Mouse (Mus musculus): ENCODE measurements around the gene Gm35315. TPM values are rescaled to one million over a fixed set of nuclear protein-coding genes. Genes with fewer than 3 reads are reported as not detected.
"Not testable (repeated sequence)": the region's sequence is repeated elsewhere in the genome, so short reads cannot be mapped to it uniquely, and the experiment has no call there.

The Gm35315 gene
- polyA plus RNA-seq, 1 experiment from 2014 or later, result 1.6 TPM

DNA sequence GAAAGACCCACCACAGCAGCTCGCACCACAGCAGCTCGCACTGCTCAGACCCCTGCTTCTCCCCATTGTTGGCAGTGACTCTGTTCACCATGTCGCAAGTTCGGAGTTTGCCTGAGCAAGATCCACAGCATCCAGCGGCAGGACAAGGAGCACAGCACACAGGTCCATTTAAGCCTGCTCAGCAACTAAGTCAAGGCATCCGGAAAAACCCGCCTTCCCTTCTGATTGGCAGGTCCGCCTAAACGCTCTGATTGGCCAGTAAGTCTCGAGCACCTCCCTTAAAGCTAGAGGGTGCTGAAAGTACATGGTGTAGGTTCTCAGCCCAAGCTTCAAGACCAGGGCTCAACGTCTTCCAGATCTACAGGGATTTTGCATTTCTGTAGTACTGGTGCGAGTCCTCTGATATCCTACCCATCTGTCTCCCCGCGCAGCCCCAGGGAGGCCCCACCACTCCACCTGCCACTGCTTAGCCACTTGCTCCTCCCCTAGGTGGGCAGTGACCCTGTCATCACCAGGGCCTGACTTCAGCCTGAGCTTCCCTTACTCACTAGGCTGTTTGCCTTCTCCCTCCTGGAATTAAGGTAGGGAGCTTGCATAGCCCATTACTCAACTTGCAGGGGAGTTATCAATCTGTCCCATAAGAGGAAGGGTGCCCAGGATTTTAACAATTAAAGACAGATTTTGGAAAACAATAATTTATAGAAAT lies 7.9 kb downstream of the Gm35315 start:
- Histone ChIP-seq H3K27me3 (ENCODE audit: control insufficient read depth, insufficient read depth, low read length) (no peaks in the 10 kb centered on the region), H3K4me1 (ENCODE audit: control insufficient read depth, insufficient read depth, low read length) (no peaks in the 10 kb centered on the region), H3K4me2 (replicated peaks; ENCODE audit: low read depth, low read length) (no peak overlapping the region), H3K4me3 (ENCODE audit: low read length) (no peak overlapping the region), H3K9me3 (ENCODE audit: control insufficient read depth, low read length) (no peaks in the 10 kb centered on the region), H3K27ac (ENCODE audit: low read depth, low read length) (no peak overlapping the region), H3K36me3 (ENCODE audit: control insufficient read depth, insufficient read depth, low read length) (no peaks in the 10 kb centered on the region), H3K9ac (ENCODE audit: low read depth, low read length) (no peak overlapping the region)
- WGBS, result 30% methylated on average over 14 of the region's 14 CpGs
- ATAC-seq (ENCODE audit: low FRiP score, low TSS enrichment), result no peak

DNA sequence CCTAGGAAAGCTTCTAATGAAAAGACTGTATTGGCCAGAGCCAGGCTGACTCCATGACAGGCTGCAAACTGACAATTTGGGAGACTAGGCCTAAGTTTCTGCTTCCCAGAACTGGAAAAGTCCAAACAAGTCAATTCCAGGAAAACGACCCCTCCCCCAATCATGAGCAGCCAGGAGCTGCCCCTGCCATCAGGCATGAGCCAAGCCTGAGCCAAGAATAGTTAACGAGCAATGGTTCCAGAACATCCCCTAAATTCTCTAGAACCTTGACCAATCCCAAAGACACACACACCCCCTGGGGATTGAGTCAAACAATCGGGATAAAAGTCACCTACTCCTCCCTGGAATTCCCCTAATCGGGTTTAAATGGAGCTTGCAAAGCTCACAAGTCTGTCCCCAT lies 11.3 kb downstream of the Gm35315 start:
- H3K36me3 ChIP-seq (ENCODE audit: control insufficient read depth, insufficient read depth, low read length), result no peaks in the 10 kb centered on the region
- H3K4me1 ChIP-seq (ENCODE audit: control insufficient read depth, insufficient read depth, low read length), result no peaks in the 10 kb centered on the region
- no peak overlapping the region for H3K27ac ChIP-seq (ENCODE audit: low read depth, low read length)
- no peak for ATAC-seq (ENCODE audit: low FRiP score, low TSS enrichment)
- H3K27me3 ChIP-seq (ENCODE audit: control insufficient read depth, insufficient read depth, low read length), result no peaks in the 10 kb centered on the region
- H3K9ac ChIP-seq (ENCODE audit: low read depth, low read length), result no peak overlapping the region
- H3K9me3 ChIP-seq (ENCODE audit: control insufficient read depth, low read length), result peaks cover 19% of the 10 kb centered on the region
- no peak overlapping the region for H3K4me3 ChIP-seq (ENCODE audit: low read length)
- 86% methylated on average over 4 of the region's 4 CpGs for WGBS
- no peak overlapping the region for H3K4me2 ChIP-seq (replicated peaks; ENCODE audit: low read depth, low read length)

DNA sequence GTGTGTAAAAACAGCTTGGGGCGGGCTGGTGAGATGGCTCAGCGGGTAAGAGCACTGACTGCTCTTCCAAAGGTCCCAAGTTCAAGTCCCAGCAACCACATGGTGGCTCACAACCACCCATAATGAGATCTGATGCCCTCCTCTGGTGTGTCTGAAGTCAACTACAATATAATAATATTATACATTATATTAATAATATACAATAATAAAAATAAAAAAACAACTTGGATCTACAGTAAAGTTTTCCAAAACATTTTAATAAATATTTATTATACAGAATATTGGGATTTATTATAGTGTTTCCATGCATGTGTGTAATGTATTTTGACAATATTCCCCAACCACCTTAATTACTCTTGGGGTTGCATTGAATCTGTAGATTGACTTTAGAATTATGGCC lies 21.8 kb downstream of the Gm35315 start, which contains the start of gene Gm17655:
TSS of gene Gm17655 (minus strand) at position 101 of the 400 bp plus-strand sequence.
- ATAC-seq (ENCODE audit: low FRiP score, low TSS enrichment); H3K27ac ChIP-seq (ENCODE audit: low read depth, low read length); H3K36me3 ChIP-seq (ENCODE audit: control insufficient read depth, insufficient read depth, low read length); H3K4me3 ChIP-seq (ENCODE audit: low read length); H3K4me1 ChIP-seq (ENCODE audit: control insufficient read depth, insufficient read depth, low read length); H3K27me3 ChIP-seq (ENCODE audit: control insufficient read depth, insufficient read depth, low read length); H3K4me2 ChIP-seq (replicated peaks; ENCODE audit: low read depth, low read length); H3K9ac ChIP-seq (ENCODE audit: low read depth, low read length): not testable (repeated sequence)
- peaks cover 19% of the 10 kb centered on the region for H3K9me3 ChIP-seq (ENCODE audit: control insufficient read depth, low read length)
- WGBS, result 69% methylated on average over 2 of the region's 2 CpGs

DNA sequence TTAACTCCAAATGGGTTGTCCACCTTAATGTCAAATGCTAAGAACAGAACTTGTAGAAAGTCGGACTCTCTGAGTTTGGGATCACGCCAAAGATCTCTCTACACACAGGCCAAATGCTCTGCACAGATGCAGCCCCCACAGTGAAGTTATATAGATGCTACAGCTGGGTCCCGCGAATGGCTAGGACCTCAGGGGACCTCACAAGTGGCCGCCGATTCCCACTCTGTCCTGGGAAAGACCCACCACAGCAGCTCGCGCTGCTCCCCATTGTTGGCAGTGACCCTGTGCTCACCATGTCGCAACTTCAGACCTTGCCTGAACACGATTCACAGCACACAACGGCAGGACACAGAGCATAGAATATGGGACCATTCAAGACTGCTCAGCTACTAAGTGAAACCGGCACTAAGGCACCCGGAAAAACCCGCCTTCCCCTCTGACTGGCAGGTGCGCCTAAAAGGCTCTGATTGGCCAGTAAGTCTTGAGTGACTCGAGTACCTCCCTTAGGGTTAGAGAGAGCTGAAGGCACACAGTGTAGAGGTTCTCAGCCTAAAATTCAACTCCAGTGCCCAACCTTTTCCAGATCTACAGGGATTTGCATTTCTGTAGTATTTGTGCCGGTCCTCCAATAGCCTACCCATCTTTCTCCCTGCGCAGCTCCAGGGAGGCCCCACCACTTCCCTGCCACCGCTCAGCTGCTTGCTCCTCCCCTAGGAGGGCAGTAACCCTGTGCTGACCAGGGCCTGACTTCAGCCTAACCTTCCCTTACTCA lies 36.4 kb downstream of the Gm35315 start:
- no peaks in the 10 kb centered on the region for H3K4me1 ChIP-seq (ENCODE audit: control insufficient read depth, insufficient read depth, low read length)
- WGBS, result 2% methylated on average over 19 of the region's 19 CpGs
- peak overlapping the region; percentile 71; the same call in 1 of the 2 replicates for H3K27ac ChIP-seq (ENCODE audit: low read depth, low read length)
- peak; percentile 99 for ATAC-seq (ENCODE audit: low FRiP score, low TSS enrichment)
- no peaks in the 10 kb centered on the region; the same call in 1 of the 2 replicates for H3K9me3 ChIP-seq (ENCODE audit: control insufficient read depth, low read length)
- H3K4me3 ChIP-seq (ENCODE audit: low read length), result peak overlapping the region; percentile 46
- H3K9ac ChIP-seq (ENCODE audit: low read depth, low read length), result peak overlapping the region; percentile 64
- no peaks in the 10 kb centered on the region for H3K36me3 ChIP-seq (ENCODE audit: control insufficient read depth, insufficient read depth, low read length)
- H3K4me2 ChIP-seq (replicated peaks; ENCODE audit: low read depth, low read length), result peak overlapping the region; percentile 46
- no peaks in the 10 kb centered on the region for H3K27me3 ChIP-seq (ENCODE audit: control insufficient read depth, insufficient read depth, low read length)

Other genes with a start within 250 kb of the Gm35315 start
- 0.88 and 0.94 TPM in 2 replicates for gene Gm15446, start 171.0 kb downstream of the Gm35315 start, polyA plus RNA-seq (2014; fragmentation: Nextera tagmentation; extraction: Ambion mirVana)
- gene Zfp932, start 97.9 kb downstream of the Gm35315 start, polyA plus RNA-seq (2014; fragmentation: Nextera tagmentation; extraction: Ambion mirVana), result 28.5 and 29.6 TPM in 2 replicates
- 5.1 and 5.3 TPM in 2 replicates for gene Gm17655, start 21.9 kb downstream of the Gm35315 start, polyA plus RNA-seq (2014; fragmentation: Nextera tagmentation; extraction: Ambion mirVana)
- 1.2 and 1.4 TPM in 2 replicates for gene Plcxd1, start 5.5 kb upstream of the Gm35315 start, polyA plus RNA-seq (2014; fragmentation: Nextera tagmentation; extraction: Ambion mirVana)
- 32.1 and 32.5 TPM in 2 replicates for gene Gtpbp6, start 13.8 kb upstream of the Gm35315 start, polyA plus RNA-seq (2014; fragmentation: Nextera tagmentation; extraction: Ambion mirVana)
- gene Zfp605, start 15.7 kb upstream of the Gm35315 start, polyA plus RNA-seq (2014; fragmentation: Nextera tagmentation; extraction: Ambion mirVana), result 5.2 and 6.1 TPM in 2 replicates
- 28.6 and 40.8 TPM in 2 replicates for gene Chfr, start 41.4 kb upstream of the Gm35315 start, polyA plus RNA-seq (2014; fragmentation: Nextera tagmentation; extraction: Ambion mirVana)
- 11.7 and 22.6 TPM in 2 replicates for gene Golga3, start 82.3 kb upstream of the Gm35315 start, polyA plus RNA-seq (2014; fragmentation: Nextera tagmentation; extraction: Ambion mirVana)
- gene Ankle2, start 136.6 kb upstream of the Gm35315 start, polyA plus RNA-seq (2014; fragmentation: Nextera tagmentation; extraction: Ambion mirVana), result 33.2 and 43.1 TPM in 2 replicates
- 64.1 and 85.2 TPM in 2 replicates for gene Pgam5, start 175.5 kb upstream of the Gm35315 start, polyA plus RNA-seq (2014; fragmentation: Nextera tagmentation; extraction: Ambion mirVana)
- gene Pxmp2, start 191.8 kb upstream of the Gm35315 start, polyA plus RNA-seq (2014; fragmentation: Nextera tagmentation; extraction: Ambion mirVana), result 14.1 and 16.4 TPM in 2 replicates
- 35.1 and 40.0 TPM in 2 replicates for gene Pole, start 191.9 kb upstream of the Gm35315 start, polyA plus RNA-seq (2014; fragmentation: Nextera tagmentation; extraction: Ambion mirVana)
- 0.89 and 0.95 TPM in 2 replicates for gene P2rx2, start 248.8 kb upstream of the Gm35315 start, polyA plus RNA-seq (2014; fragmentation: Nextera tagmentation; extraction: Ambion mirVana)